Mouse (Mus musculus): ENCODE results near the gene Nr2e1.

Gene Nr2e1

GRCm38 (mm10) chr10:42545707-42546503, 37.5 kb downstream of the Nr2e1 start:
- no peak for DNase-seq (ENCODE audit: low spot score)

- DNase-seq (ENCODE audit: low spot score) = no peak
These were observed 45.7 kb downstream of the Nr2e1 start for GRCm38 (mm10) chr10:42537571-42538316.

GRCm38 (mm10) chr10:42533836-42534453, 49.5 kb downstream of the Nr2e1 start:
- no peak for DNase-seq (ENCODE audit: low spot score)

- no peak for DNase-seq (ENCODE audit: low spot score)
These were observed 57.8 kb downstream of the Nr2e1 start for GRCm38 (mm10) chr10:42525682-42526081.

- no peak for DNase-seq (ENCODE audit: low spot score)
These were observed 59.8 kb downstream of the Nr2e1 start for GRCm38 (mm10) chr10:42523556-42524162.

GRCm38 (mm10) chr10:42522912-42523311, 60.5 kb downstream of the Nr2e1 start:
- DNase-seq (ENCODE audit: low spot score) = no peak

GRCm38 (mm10) chr10:42521315-42521981, 62.0 kb downstream of the Nr2e1 start:
- no peak for DNase-seq (ENCODE audit: low spot score)

GRCm38 (mm10) chr10:42518363-42518762, 65.1 kb downstream of the Nr2e1 start:
- no peak for DNase-seq (ENCODE audit: low spot score)

GRCm38 (mm10) chr10:42514125-42514524, 69.3 kb downstream of the Nr2e1 start:
- no peak for DNase-seq (ENCODE audit: low spot score)
